Mouse (Mus musculus): ENCODE measurements at regions not wholly inside any gene's neighbourhood (a gene's known extent, or its start where the extent isn't known, plus 50 kb on each side); places are given as distances from the start of the nearest gene placed in this dataset.
A peak's percentile ranks its signal among the peaks of the same experiment; 100 is the strongest.

DNA sequence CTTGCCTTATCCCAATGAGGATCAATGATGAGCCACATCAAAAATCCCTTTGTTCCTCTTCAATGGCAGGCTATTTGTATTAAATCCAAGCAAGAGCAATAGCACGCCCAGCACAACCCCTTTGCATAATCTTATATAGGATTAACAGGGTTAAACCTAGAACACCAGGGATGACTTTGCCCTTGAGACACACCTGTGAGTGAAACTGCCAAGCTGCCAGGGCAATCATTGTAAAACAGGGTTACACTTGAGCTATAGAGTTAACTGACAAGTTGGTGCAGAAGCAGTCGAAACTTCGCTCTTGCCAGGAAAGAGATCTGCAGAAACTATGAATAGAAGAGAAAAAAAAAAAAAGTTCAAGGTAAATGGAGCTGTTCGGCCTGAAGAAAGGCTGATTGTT lies 167.6 kb downstream of the Klf6 start:
- Histone ChIP-seq H3K4me1 (ENCODE audit: control insufficient read depth, insufficient read depth, low read length) (no peaks in the 10 kb centered on the region), H3K4me3 (ENCODE audit: low read depth, low read length) (no peak overlapping the region), H3K9ac (ENCODE audit: low read length) (no peak overlapping the region), H3K4me2 (ENCODE audit: low read depth) (no peak overlapping the region), H3K27me3 (ENCODE audit: control insufficient read depth, insufficient read depth, low read length) (no peaks in the 10 kb centered on the region), H3K36me3 (ENCODE audit: control insufficient read depth, insufficient read depth, low read length) (no peaks in the 10 kb centered on the region), H3K9me3 (ENCODE audit: control insufficient read depth, low read length) (no peaks in the 10 kb centered on the region), H3K27ac (ENCODE audit: low read depth, low read length) (no peak overlapping the region)
- no peak for DNase-seq (ENCODE audit: low spot score)
- ATAC-seq (ENCODE audit: insufficient read depth, low FRiP score, low TSS enrichment): no peak
- WGBS: 66% methylated on average over 4 of the region's 4 CpGs

DNA sequence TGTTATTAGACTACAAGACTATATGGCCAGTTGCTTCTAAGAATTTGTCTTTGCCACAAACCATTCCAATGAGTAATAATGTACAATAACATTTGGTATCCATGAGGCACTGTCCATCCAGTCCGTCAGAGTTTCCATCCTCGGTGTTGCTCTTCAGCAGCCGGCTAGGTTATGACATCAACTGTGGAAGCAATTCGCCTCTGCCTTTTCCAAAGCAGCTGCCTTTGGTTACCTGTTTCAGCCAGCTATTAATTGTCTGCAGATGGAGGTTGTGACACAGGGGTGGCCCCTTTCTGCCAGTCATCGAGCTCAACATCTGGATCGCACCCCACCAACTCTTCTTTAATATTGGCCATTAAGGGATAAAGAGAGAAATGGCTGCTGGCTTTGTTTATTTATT lies 168.2 kb downstream of the Klf6 start:
- no peaks in the 10 kb centered on the region for H3K4me1 ChIP-seq (ENCODE audit: control insufficient read depth, insufficient read depth, low read length)
- H3K9ac ChIP-seq (ENCODE audit: low read length): no peak overlapping the region
- ATAC-seq (ENCODE audit: insufficient read depth, low FRiP score, low TSS enrichment): no peak
- no peak overlapping the region for H3K27ac ChIP-seq (ENCODE audit: low read depth, low read length)
- peak; percentile 12 for DNase-seq (ENCODE audit: low spot score)
- no peak overlapping the region for H3K4me2 ChIP-seq (ENCODE audit: low read depth)
- no peaks in the 10 kb centered on the region for H3K36me3 ChIP-seq (ENCODE audit: control insufficient read depth, insufficient read depth, low read length)
- no peaks in the 10 kb centered on the region for H3K27me3 ChIP-seq (ENCODE audit: control insufficient read depth, insufficient read depth, low read length)
- WGBS: 67% methylated on average over 6 of the region's 6 CpGs
- H3K4me3 ChIP-seq (ENCODE audit: low read depth, low read length): no peak overlapping the region
- H3K9me3 ChIP-seq (ENCODE audit: control insufficient read depth, low read length): no peaks in the 10 kb centered on the region

DNA sequence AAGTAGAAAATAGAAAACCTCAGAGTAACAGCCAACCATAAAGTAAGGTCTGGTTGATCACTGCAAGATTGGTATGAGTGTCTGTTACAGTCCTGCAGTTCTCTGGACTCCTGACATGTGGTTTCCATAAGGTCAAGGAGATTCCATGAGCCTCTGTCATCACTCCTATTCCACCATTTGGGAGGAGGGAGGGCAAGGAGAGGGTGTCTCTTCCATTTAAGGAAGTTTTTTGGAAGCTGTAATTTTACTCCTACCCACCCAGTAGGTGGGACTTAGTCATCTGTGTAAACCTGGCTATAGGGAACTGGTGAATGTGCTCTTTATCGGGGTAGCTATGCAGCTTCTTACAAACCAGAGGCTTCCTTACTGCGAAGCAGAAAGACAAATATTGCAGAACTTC lies 168.8 kb downstream of the Klf6 start:
- peak; percentile 35 for DNase-seq (ENCODE audit: low spot score)
- H3K36me3 ChIP-seq (ENCODE audit: control insufficient read depth, insufficient read depth, low read length): no peaks in the 10 kb centered on the region
- H3K4me3 ChIP-seq (ENCODE audit: low read depth, low read length): no peak overlapping the region
- H3K27me3 ChIP-seq (ENCODE audit: control insufficient read depth, insufficient read depth, low read length): no peaks in the 10 kb centered on the region
- no peak for ATAC-seq (ENCODE audit: insufficient read depth, low FRiP score, low TSS enrichment)
- no peak overlapping the region for H3K27ac ChIP-seq (ENCODE audit: low read depth, low read length)
- H3K9me3 ChIP-seq (ENCODE audit: control insufficient read depth, low read length): no peaks in the 10 kb centered on the region
- WGBS: 78% methylated on average over 2 of the region's 2 CpGs
- H3K9ac ChIP-seq (ENCODE audit: low read length): no peak overlapping the region
- H3K4me1 ChIP-seq (ENCODE audit: control insufficient read depth, insufficient read depth, low read length): no peaks in the 10 kb centered on the region
- H3K4me2 ChIP-seq (ENCODE audit: low read depth): no peak overlapping the region

DNA sequence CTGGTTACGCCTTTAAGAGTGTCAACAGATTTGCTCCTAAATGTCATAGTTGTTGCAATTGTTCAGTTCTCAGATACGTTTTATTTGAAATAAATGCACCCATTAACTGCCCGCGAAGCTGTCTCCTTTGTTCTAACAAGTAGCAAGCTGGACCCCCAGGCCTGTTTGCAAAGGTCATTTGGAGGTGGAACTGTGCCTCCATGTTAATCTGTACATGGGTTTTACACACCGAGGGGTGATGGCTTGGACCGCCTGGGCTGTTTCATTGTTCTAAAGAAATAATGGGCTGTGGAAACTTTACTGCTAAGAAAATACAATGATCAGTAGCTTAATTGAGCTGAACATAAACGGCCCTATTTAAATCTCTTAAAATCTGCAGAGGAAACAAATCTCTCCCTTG lies 178.8 kb downstream of the Klf6 start:
- 34% methylated on average over 7 of the region's 7 CpGs for WGBS
- no peak overlapping the region for H3K4me3 ChIP-seq (ENCODE audit: low read depth, low read length)
- ATAC-seq (ENCODE audit: insufficient read depth, low FRiP score, low TSS enrichment) (peak; percentile 63), DNase-seq (ENCODE audit: low spot score) (no peak)
- no peaks in the 10 kb centered on the region for H3K36me3 ChIP-seq (ENCODE audit: control insufficient read depth, insufficient read depth, low read length)
- no peaks in the 10 kb centered on the region for H3K9me3 ChIP-seq (ENCODE audit: control insufficient read depth, low read length)
- no peak overlapping the region for H3K27ac ChIP-seq (ENCODE audit: low read depth, low read length)
- no peaks in the 10 kb centered on the region for H3K4me1 ChIP-seq (ENCODE audit: control insufficient read depth, insufficient read depth, low read length)
- no peak overlapping the region for H3K4me2 ChIP-seq (ENCODE audit: low read depth)
- H3K27me3 ChIP-seq (ENCODE audit: control insufficient read depth, insufficient read depth, low read length): no peaks in the 10 kb centered on the region
- no peak overlapping the region for H3K9ac ChIP-seq (ENCODE audit: low read length)

DNA sequence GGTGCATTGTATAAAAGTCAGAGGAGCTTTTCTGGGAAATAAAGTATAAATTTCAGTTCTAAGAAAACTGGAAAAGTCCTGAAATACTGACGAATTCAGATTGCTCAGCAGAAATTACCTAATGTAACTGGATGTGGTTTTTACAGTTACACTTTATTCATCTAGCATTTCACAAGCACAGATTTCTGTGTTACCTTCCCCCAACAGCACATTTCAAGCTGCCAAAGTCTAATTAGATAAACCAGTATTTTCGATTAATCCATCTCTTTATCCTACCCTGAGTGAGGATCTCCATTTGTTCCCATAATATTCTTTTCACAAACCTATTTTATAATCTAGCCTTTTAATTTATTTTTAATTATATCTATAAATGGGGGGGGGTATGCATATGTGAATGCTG lies 179.4 kb downstream of the Klf6 start:
- ATAC-seq (ENCODE audit: insufficient read depth, low FRiP score, low TSS enrichment): no peak

DNA sequence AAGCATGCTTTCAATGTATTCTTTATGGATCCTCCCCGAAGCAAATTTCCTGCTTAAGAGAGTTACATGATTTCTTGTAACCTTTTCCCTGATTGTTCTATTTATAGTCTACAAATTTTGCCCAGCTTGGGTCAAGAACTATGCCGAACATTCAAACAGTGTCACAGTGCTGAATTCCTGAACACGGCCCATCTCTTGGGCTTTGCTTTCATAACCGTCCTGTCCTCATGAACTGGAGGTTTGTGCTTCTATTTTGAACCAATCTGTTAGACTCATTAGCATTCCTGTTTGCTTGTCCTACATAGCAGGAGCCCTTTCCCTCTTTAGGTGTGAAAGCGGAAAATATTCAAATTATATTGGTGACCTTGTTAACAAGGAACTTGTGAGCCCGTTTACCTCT lies 181.2 kb downstream of the Klf6 start:
- H3K4me1 ChIP-seq (ENCODE audit: control insufficient read depth, insufficient read depth, low read length): no peaks in the 10 kb centered on the region
- H3K27ac ChIP-seq (ENCODE audit: low read depth, low read length): no peak overlapping the region
- H3K9ac ChIP-seq (ENCODE audit: low read length): no peak overlapping the region
- DNase-seq (ENCODE audit: low spot score): no peak
- no peak overlapping the region for H3K4me3 ChIP-seq (ENCODE audit: low read depth, low read length)
- WGBS: 87% methylated on average over 6 of the region's 6 CpGs
- no peaks in the 10 kb centered on the region for H3K36me3 ChIP-seq (ENCODE audit: control insufficient read depth, insufficient read depth, low read length)
- no peaks in the 10 kb centered on the region for H3K9me3 ChIP-seq (ENCODE audit: control insufficient read depth, low read length)
- no peak overlapping the region for H3K4me2 ChIP-seq (ENCODE audit: low read depth)
- ATAC-seq (ENCODE audit: insufficient read depth, low FRiP score, low TSS enrichment): no peak
- H3K27me3 ChIP-seq (ENCODE audit: control insufficient read depth, insufficient read depth, low read length): no peaks in the 10 kb centered on the region

More for the DNA sequence above, 179.4 kb downstream of the Klf6 start:
- WGBS: 81% methylated on average over 2 of the region's 2 CpGs
- Histone ChIP-seq H3K27me3 (ENCODE audit: control insufficient read depth, insufficient read depth, low read length) (no peaks in the 10 kb centered on the region), H3K9ac (ENCODE audit: low read length) (no peak overlapping the region), H3K27ac (ENCODE audit: low read depth, low read length) (no peak overlapping the region), H3K4me1 (ENCODE audit: control insufficient read depth, insufficient read depth, low read length) (no peaks in the 10 kb centered on the region), H3K9me3 (ENCODE audit: control insufficient read depth, low read length) (no peaks in the 10 kb centered on the region), H3K4me2 (ENCODE audit: low read depth) (no peak overlapping the region), H3K36me3 (ENCODE audit: control insufficient read depth, insufficient read depth, low read length) (no peaks in the 10 kb centered on the region), H3K4me3 (ENCODE audit: low read depth, low read length) (no peak overlapping the region)
- DNase-seq (ENCODE audit: low spot score): no peak

DNA sequence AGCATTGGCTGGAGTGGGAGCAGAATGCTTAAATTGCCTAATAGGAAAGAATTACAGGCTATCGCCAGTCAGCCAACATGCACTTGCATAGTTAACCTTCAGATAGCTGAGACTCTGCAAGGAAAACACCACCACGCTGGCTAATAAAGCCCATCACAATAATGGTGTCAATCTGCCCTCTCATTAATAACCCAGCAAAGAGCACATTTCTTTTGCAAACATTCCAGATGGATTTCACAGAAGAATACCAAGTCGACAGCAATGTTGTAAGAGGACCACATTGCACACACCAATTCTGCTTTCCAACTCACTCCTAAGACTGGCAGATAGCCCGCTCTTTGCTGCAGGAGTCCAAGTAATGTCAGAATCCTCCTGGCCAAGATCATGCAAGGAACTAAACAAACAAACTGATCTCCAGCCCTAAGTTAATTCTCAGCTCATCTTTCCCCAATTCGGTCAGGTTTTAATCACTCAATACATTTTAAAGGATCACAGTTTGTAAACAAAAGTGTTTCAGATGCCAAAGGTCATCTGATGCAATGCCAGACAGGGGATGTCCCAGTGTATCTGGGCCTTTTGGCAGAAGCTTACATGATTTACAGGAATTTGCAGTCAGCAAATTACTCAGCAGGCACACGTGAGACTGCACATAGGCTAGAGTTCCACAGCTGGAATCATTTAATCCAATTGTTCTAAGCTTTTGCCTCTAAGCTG lies 198.4 kb downstream of the Klf6 start:
- Histone ChIP-seq H3K4me3 (ENCODE audit: low read depth, low read length) (no peak overlapping the region), H3K4me1 (ENCODE audit: control insufficient read depth, insufficient read depth, low read length) (no peaks in the 10 kb centered on the region), H3K4me2 (ENCODE audit: low read depth) (no peak overlapping the region), H3K27ac (ENCODE audit: low read depth, low read length) (no peak overlapping the region), H3K9ac (ENCODE audit: low read length) (no peak overlapping the region), H3K36me3 (ENCODE audit: control insufficient read depth, insufficient read depth, low read length) (no peaks in the 10 kb centered on the region), H3K9me3 (ENCODE audit: control insufficient read depth, low read length) (no peaks in the 10 kb centered on the region), H3K27me3 (ENCODE audit: control insufficient read depth, insufficient read depth, low read length) (no peaks in the 10 kb centered on the region)
- DNase-seq (ENCODE audit: low spot score): no peak
- 51% methylated on average over 6 of the region's 6 CpGs for WGBS
- ATAC-seq (ENCODE audit: insufficient read depth, low FRiP score, low TSS enrichment): no peak

DNA sequence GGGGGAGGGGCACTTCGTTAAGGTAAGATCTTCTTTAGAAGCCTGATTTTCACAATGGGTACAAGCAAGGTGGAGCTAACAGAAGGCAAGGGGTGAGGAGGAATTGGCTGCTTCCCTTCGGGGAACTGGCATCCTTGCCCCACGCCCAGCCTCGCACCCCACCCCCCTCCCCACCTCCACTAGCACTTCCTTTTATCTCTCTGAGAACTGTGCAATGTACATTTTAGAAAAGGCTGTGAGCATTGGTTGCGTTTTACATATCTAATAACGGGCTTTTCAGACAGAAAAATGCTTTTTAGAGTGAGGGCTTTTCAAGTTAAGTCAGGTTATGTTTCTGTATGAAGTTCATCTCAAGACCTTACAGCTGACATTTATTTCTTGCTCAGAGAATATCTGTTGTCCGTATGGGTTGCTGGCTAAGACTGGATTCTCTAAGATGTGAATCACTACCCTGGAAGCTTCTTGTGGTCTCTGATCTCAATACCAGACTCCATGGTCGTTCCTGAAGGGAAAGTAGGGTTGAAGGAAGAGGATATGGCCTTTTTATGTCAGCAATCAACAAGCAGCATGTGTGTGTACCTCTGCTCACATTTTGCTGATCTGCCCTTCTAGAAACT lies 199.1 kb downstream of the Klf6 start:
- Histone ChIP-seq H3K4me3 (ENCODE audit: low read depth, low read length) (no peak overlapping the region), H3K27me3 (ENCODE audit: control insufficient read depth, insufficient read depth, low read length) (no peaks in the 10 kb centered on the region), H3K9me3 (ENCODE audit: control insufficient read depth, low read length) (no peaks in the 10 kb centered on the region), H3K4me1 (ENCODE audit: control insufficient read depth, insufficient read depth, low read length) (no peaks in the 10 kb centered on the region), H3K4me2 (ENCODE audit: low read depth) (no peak overlapping the region), H3K27ac (ENCODE audit: low read depth, low read length) (no peak overlapping the region), H3K9ac (ENCODE audit: low read length) (no peak overlapping the region), H3K36me3 (ENCODE audit: control insufficient read depth, insufficient read depth, low read length) (no peaks in the 10 kb centered on the region)
- ATAC-seq (ENCODE audit: insufficient read depth, low FRiP score, low TSS enrichment) (no peak), DNase-seq (ENCODE audit: low spot score) (no peak)
- 58% methylated on average over 8 of the region's 8 CpGs for WGBS

DNA sequence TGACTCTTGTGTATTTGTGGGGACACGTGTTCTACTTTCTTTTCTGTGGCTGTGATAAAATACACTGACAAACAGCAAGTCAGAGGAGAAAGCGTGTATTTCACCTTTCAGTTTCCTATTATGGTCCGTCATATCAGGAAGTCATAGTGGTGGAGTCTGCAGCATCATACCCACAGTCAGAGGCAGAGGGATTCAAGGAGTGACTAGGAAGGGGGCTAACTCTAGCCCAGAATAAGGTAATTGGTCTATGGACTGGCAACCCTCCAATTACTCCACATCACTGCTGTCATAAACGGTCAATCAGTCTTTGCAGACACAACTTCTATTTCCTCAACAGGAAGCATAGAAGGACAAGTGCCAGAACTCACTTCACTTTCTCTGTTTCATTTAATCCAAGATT lies 201.0 kb downstream of the Klf6 start:
- no peak for ATAC-seq (ENCODE audit: insufficient read depth, low FRiP score, low TSS enrichment)
- 87% methylated on average over 4 of the region's 4 CpGs for WGBS
- no peak overlapping the region for H3K27ac ChIP-seq (ENCODE audit: low read depth, low read length)
- H3K27me3 ChIP-seq (ENCODE audit: control insufficient read depth, insufficient read depth, low read length): no peaks in the 10 kb centered on the region
- H3K36me3 ChIP-seq (ENCODE audit: control insufficient read depth, insufficient read depth, low read length): no peaks in the 10 kb centered on the region
- no peak overlapping the region for H3K4me2 ChIP-seq (ENCODE audit: low read depth)
- no peaks in the 10 kb centered on the region for H3K9me3 ChIP-seq (ENCODE audit: control insufficient read depth, low read length)
- no peak overlapping the region for H3K9ac ChIP-seq (ENCODE audit: low read length)
- H3K4me3 ChIP-seq (ENCODE audit: low read depth, low read length): no peak overlapping the region
- DNase-seq (ENCODE audit: low spot score): no peak
- no peaks in the 10 kb centered on the region for H3K4me1 ChIP-seq (ENCODE audit: control insufficient read depth, insufficient read depth, low read length)

All from neural tube, embryonic 11.5 days (tissue).